Mouse (Mus musculus): ENCODE data around the gene Nt5c1a.

The Nt5c1a gene

GRCm38 (mm10) chr4:123247147-123247880 lies 46.0 kb downstream of the Nt5c1a start:
- no peak for DNase-seq (ENCODE audit: low spot score in 2 of 2)

DNA sequence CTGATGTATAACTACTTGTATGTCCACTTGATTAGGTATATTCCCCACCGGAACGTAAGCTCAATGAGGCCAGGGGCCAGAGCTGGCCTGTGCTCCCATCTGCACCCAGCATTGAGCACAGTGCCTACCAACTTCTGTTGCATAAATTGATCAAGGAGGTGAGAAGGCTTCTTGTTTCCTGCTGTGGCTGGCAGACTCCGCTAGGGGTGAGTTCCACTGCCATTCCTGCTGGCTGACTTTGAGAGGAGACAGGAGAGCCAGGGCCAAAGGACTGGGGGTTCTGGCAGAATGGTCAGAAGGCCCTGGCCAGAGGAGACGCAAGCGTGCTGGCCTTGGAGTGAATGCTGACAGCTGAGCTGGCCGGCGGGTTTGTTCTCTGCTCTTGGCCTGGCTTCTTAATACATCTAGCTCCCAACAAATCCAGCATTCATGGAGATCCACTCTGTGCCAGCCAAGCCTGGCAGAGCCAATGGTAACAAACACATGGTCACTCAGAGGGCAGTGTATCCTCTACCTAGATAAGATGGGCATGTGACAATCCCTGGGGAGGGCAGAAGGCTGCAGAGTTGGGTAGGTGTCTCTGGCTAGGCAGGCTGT lies 47.8 kb downstream of the Nt5c1a start:
- DNase-seq (ENCODE audit: low spot score in 2 of 2) = peak in 1 of 2 experiments; percentile 67

GRCm38 (mm10) chr4:123252214-123252613 lies 50.9 kb downstream of the Nt5c1a start:
- DNase-seq (ENCODE audit: low spot score in 2 of 2) = peak in 1 of 2 experiments; percentile 30

- no peak for DNase-seq (ENCODE audit: low spot score in 2 of 2)
These were observed 53.3 kb downstream of the Nt5c1a start for GRCm38 (mm10) chr4:123254617-123255016.

- no peak for DNase-seq (ENCODE audit: low spot score in 2 of 2)
These were observed 58.9 kb downstream of the Nt5c1a start for GRCm38 (mm10) chr4:123260071-123260746.

DNA sequence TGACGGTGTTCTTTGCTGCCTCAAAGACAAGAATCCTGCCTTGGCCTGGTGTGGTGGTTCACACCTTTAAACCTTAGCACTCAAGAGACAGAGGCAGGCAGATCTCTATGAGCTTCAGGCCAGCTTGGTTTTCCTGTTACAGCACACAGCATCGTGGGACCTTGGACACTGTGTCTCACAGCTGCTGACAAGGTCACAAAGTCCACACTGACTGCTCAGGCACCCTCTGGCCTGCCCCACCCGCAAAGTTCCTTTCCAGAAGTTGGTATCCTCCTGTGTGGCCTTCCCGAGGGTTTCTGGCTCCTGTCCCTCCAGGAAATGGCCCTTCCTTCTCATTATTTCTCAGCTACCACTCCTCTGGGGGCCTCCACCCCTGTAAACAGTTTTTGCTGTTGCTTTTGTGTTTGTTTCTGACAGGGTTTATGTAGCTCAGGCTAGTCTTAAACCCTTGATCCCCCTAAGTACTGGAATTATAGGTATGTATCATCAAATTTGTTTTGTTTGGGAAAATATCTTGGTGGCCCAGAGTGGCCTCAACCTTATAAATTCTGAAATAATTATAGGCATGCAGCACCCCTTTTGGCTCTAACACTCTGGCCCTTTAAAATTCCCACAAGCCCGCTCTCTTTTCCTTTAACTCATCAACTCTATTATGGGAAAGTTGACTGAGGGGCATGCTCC lies 60.6 kb downstream of the Nt5c1a start, which contains the start of gene Pabpc4:
Gene Pabpc4 (plus strand): TSS at position 631 of the 681 bp plus-strand sequence.
- no peak for DNase-seq (ENCODE audit: low spot score in 2 of 2)

Data from cerebellum, postnatal 4 days (tissue).